Mouse (Mus musculus) kidney, postnatal 4 days (tissue): ENCODE measurements around the gene Slc27a1.

Source experiments
- DNase-seq, 2 experiments: peaks; one replicate each; pipeline ENCODE4 v3.0.0; 2021; ENCODE audit warnings: mixed read lengths in 2 of 2

Gene Slc27a1

GRCm38 (mm10) chr8:71568387-71568937, at the start of gene Slc27a1:
Gene Slc27a1, plus strand, starts transcription at chr8:71568882.
- DNase-seq, result peak; percentile 79 to 90

GRCm38 (mm10) chr8:71519037-71519825, 49.5 kb upstream of the Slc27a1 start:
- peak; percentile 78 to 83 for DNase-seq

DNA sequence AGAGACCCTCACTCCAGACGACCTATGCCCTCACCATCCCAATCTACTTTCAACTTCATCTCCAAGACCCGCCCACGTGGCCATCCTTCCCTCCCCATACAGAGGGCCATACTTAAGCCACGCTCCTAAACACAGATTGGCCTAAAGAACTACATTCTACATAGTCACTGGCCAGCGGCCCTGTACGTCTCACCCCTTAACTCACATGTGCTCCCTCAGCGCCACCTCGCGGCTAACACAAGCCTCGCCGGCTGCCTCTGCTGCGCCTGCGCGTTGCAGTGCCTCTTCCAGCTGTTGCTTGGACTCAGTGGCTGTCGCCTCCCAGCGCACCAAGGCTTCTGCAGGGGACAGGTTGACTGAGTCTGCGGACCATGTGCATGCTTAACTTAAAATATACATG, 47.0 kb upstream of the Slc27a1 start:
- peak; percentile 98 to 99 for DNase-seq

DNA sequence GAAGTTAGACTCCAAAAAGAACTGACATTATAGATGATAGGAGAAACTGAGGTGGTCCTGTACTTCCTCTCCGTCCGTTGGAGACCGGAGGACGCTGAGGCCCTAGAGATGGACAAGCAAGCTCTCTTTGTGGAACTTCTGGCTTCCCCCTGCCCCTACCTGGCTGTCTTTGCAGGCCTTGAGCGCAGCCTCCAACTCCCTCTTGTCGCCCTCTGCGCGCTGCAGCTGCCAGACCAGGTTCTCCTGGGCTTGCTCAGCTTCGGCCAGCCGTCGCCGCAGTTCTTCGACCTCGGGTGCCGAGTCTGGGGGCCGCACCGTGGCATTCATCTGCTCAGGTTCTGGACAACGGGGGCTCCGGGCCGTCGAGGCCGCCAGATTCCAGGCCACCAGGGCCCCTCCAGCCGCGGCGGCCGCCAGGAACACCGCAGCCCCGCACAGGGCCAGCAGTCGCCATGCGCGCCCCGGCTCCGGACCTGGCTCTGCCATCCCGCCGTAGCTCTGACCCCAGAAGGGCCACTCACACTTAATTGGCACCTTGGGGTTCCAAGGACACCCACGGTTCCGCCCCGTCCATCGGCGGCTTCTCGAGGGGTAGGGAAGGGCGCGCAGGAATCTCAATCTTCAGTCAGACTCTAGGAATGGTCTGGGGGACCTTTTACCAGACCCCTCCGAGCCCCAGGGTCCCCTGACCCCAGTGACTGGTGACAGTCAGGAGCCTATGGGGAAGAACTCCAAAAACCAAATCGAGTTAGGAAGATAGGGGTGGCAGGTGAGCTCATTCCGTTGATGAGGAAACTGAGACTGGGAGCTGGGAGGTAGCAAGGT, 43.2 kb upstream of the Slc27a1 start, which contains the start of gene Ccdc194:
Gene Ccdc194 (minus strand): TSS at position 486 of the 825 bp plus-strand sequence.
- DNase-seq, result no peak

DNA sequence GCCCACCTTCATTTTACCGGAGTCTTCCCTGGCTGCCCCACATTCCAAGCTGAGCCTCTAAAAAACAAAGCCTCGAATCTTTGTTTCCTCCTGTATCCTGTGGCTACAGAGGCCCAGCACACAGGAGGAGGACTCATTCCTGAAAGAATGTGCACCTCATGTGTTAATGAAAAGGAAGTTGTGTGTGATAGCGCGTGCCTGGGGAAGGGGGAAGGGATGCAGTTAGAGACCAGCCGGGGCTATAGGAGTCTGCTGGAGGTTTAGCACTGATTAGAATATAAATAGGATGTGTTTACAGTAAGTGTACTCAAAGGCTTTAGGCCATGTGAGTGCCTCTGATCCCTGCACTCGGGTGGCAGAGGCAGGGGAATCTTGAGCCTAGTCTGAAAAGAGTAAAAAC, 42.4 kb upstream of the Slc27a1 start:
- no peak for DNase-seq

DNA sequence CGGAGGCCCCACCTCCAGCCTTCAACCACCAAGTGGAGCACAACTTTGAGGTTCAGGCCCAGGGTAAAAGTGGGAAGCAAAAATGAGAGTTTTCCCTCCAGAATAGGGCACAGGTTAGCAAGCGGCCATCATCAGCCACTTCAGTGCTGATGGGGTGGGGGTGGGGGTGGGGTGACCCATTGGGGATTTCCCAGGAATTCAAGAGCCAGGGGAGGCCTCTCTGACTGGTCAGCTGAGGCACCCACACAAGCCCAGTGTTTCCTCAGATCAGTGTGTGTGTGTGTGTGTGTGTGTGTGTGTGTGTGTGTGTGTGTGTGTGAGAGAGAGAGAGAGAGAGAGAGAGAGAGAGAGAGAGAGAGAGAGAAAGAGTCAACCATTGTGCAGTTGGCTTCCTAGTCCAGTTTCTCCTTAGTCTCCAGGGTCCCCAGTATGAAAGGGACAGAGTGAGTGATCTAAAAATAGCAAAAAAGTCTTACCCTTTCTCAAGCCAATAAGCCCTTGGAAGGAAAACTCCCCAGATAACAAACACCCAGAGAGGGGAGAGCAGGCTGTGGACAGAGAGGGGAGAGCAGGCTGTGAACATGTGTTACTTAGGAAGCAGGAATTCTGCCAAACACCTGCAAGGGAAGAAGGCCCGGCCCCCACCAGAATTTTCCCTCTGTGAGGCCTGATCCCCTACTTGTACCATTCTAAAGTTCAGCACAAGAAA, 41.4 kb upstream of the Slc27a1 start:
- DNase-seq, result no peak

DNA sequence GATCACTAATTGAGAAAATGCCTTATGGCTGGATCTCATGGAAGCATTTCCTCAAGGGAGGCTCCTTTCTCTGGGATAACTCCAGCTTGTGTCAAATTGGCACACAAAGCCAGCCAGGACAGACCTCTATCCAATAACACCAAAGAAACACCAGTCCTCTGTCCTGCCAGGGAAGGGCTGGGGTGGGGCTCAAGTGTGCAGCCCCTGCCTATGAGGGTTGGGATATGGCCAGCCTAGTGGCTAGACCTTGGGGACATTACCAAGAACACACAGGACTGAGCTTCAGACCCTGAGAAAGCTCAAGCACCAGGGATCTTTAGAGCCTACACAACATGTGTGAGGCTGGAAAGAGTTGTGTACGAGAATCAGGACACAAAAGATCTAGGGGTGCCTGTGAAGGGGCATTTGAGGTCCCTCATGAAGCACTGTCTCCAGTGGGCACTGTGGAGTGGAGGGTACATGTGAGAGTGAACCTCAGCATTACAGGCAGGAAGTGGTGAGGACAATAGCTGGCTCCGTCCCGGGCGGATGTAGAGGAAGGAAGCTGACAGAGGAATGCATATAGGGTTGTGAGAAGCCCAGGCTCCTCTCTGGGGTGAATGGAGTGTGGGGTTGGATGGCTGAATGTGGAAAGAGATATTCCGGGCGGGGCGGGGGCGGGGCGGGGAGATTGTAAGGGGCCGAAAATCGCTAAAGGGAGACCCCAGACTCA, 40.2 kb upstream of the Slc27a1 start:
- DNase-seq, result peak; percentile 50 to 63

DNA sequence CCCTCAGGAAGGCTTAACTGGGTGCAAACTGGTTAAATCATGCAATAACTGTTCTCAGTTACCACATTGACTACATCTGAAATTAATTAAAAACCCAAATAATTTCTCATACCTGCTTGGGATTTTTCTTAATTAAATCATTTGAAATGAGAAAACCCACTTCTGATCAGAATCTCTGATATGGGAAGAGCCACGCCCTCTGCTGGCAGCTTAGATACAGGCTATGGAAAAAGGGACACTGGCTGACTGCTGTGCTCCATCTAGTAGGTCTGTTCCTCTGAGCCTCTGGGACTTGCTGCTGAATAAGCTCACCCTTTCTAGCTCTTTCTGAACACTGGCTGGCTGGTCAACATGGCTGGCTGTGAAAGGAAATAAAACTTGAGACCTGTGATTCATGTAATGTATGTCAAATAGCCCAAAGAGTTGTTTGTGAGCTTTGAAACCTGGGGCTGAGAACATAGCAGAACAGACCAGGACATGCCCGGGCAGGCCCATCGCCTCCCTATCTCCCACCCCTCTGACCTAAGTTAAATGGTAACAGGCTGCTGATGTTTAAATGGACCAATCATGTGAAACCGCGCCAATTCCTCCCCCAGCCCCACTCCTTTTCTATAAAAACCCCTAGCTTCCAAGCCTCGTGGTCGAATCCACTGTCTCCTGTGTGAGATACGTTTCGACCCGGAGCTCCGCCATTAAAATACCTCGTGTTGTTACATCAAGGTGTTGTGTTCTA, 37.8 kb upstream of the Slc27a1 start:
- peak; percentile 56 to 68 for DNase-seq

- no peak for DNase-seq
These were observed 34.3 kb upstream of the Slc27a1 start for GRCm38 (mm10) chr8:71534263-71534810.

GRCm38 (mm10) chr8:71535663-71536062, 33.0 kb upstream of the Slc27a1 start:
- no peak for DNase-seq

- peak; percentile 89 to 93 for DNase-seq
These were observed 31.4 kb upstream of the Slc27a1 start, which contains the start of gene Bst2 for GRCm38 (mm10) chr8:71537028-71537867. Gene Bst2, minus strand, starts transcription at chr8:71537456.

- peak; percentile 95 to 97 for DNase-seq
These were observed 25.9 kb upstream of the Slc27a1 start, which contains the start of gene Mvb12a for GRCm38 (mm10) chr8:71542632-71543343. Gene Mvb12a, plus strand, starts transcription at chr8:71542922.

DNA sequence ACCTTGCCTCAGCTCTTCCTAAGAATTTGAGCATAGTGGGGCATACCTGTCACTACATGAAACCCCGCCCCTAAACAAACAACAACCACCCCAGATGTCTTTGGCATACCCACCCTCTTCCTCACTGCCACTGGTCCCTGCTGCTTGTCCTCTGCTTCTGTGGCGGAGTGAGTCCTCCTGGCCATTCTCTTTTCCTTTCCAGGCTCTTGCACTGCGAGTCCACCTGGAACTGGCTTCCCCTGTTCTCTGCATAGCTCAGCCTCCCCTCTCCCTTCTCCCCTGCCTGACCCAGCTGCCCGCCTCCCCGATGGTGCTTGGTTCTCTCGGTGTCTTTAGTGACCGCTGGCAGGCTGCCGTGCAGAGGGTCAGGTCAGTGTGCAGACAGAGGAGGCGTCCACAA, 24.9 kb upstream of the Slc27a1 start:
- DNase-seq, result no peak

DNA sequence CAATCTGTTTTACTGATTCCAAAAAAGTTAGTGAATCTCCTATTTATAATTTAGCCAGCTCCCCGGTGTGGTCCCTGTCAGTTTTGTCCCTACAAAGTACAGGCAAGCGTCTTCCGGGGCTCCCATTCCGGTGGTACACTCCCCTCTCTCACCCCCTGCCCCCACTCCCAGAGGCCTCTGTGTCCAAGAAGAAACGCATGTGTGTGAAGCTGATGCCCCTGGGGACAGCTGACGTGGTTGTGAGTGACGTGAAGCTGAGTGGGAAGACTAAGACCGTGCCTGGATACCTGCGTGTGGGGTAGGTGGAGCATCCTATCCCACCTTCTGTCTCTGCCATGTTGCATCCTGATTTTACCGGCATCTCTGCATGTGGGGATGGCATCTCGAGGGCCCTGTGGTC, 23.6 kb upstream of the Slc27a1 start:
- no peak for DNase-seq

DNA sequence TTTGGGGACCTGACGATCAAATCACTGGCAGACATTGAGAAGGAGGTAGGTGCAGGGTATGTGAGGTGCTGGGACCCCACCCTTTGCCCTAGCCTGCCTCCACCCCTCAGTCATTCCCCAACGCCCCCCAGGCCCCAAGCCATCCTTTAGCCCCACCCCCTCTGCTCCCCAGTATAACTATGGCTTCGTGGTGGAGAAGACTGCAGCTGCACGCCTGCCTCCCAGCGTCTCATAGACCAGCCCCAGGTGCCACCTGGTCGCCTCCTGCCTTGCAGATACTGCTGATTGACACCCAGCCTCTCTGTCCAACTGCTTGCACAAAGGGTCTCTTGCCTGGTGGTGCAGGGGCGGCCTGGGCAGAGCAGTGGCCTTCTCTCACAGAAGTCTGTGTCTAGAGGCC, 21.1 kb upstream of the Slc27a1 start:
- no peak for DNase-seq

GRCm38 (mm10) chr8:71550754-71551153, 17.9 kb upstream of the Slc27a1 start:
- no peak for DNase-seq

- DNase-seq, result no peak
These were observed 15.9 kb upstream of the Slc27a1 start for GRCm38 (mm10) chr8:71552770-71553169.

DNA sequence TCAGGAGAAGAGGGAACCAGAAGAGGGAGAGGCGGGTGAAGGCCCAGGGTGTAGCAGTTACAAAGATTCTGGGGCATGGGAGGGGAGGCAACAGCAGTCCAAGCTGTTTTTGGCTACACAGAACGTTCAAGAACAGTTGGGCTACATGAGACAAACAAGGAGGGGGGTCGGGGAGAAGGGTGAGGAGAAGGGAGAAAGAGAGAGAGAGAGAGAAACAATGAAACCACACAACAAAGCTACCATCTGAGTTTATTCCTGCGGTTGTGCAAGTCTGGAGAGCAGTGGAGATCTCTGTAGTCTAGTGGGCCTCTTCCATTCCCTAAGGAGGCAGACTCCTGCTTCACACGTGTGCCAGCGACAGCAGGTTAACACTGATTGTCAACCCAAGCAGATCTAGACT, 14.7 kb upstream of the Slc27a1 start:
- DNase-seq, result no peak

- DNase-seq, result no peak
These were observed 14.0 kb upstream of the Slc27a1 start for GRCm38 (mm10) chr8:71554644-71555043.
